In the genomic region with DNA sequence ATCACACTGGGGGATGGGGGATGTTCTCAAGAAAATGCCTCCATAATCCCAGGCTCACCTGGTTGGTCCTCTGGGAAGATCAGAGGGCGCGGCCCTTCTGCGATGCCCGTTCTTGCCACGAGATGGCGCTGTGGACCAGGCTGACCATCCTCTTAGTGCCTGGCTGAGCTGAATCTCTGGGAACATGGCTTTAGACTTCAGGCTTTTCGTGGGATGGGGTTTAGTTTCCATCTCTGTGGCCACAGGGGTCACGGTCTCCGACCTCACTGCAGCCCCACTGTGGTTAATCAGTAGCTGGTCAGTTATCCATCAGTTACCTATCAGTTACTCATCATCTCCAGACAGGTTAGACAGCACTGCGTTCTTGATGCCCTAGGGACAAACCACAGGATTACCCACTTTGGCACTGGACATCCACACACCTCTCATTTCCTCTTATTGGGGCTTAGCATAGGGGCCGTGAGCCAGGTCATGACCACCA, we compare ENCODE assay signal across 8 mouse cellular contexts.
A peak's percentile ranks its signal among the peaks of the same experiment; 100 is the strongest.
DNase-seq lines count a peak whose midpoint lies in the region; ATAC-seq and TF ChIP-seq lines count a peak whose summit lies in the region.

No protein-coding gene starts in this region.

- WGBS in heart, embryonic 12.5 days = 15% methylated on average over 11 of the region's 11 CpGs
- WGBS in intestine, postnatal 0 days = 9% methylated on average over 11 of the region's 11 CpGs
- 9% methylated on average over 11 of the region's 11 CpGs for WGBS in limb, embryonic 10.5 days
- 9% methylated on average over 11 of the region's 11 CpGs for WGBS in midbrain, embryonic 12.5 days
- WGBS in spleen, adult 2 months = 17% methylated on average over 11 of the region's 11 CpGs

- H3K4me1 ChIP-seq in heart, embryonic 12.5 days (replicated peaks) = no peaks in the 10 kb centered on the region; the same call in 1 of the 2 replicates
- no peaks in the 10 kb centered on the region for H3K4me1 ChIP-seq in intestine, postnatal 0 days (replicated peaks; ENCODE audit: control insufficient read depth, insufficient read depth, low read length)
- peaks cover 38% of the 10 kb centered on the region for H3K4me1 ChIP-seq in limb, embryonic 10.5 days
- peaks cover 47% of the 10 kb centered on the region for H3K4me1 ChIP-seq in midbrain, embryonic 12.5 days
- H3K4me1 ChIP-seq in spleen, adult 2 months (ENCODE audit: control insufficient read depth, insufficient read depth, insufficient read length) = no peaks in the 10 kb centered on the region

- DNase-seq in heart, adult 11 months = peak; percentile 93
- DNase-seq in embryo, embryonic 10.5 days (ENCODE audit: low spot score) = peak; percentile 87
- DNase-seq in gastrocnemius, postnatal 14 days = peak; percentile 61
- DNase-seq in limb, embryonic 10.5 days (ENCODE audit: low spot score) = peak; percentile 95
- peak in 1 of 2 experiments; percentile 46 for DNase-seq in spleen, adult 2 months (ENCODE audit: low read depth in 1 of 2, low spot score in 2 of 2)

- peak; percentile 100 for TF ChIP-seq CTCF in intestine, postnatal 0 days (IDR thresholded peaks at IDR 0.05; ENCODE audit: low read depth)
- peak; percentile 95 for TF ChIP-seq CTCF in spleen, adult 2 months (IDR thresholded peaks at IDR 0.05; ENCODE audit: extremely low read depth, insufficient read depth, insufficient read length, insufficient replicate concordance)

- no peaks in the 10 kb centered on the region for H3K9me3 ChIP-seq in heart, embryonic 12.5 days (replicated peaks)
- no peaks in the 10 kb centered on the region for H3K9me3 ChIP-seq in intestine, postnatal 0 days (ENCODE audit: control insufficient read depth)
- no peaks in the 10 kb centered on the region for H3K9me3 ChIP-seq in limb, embryonic 10.5 days (replicated peaks)
- no peaks in the 10 kb centered on the region for H3K9me3 ChIP-seq in midbrain, embryonic 12.5 days

- no peak overlapping the region for H3K27ac ChIP-seq in heart, embryonic 12.5 days (ENCODE audit: poor library complexity, severe bottlenecking)
- H3K27ac ChIP-seq in intestine, postnatal 0 days (ENCODE audit: low read depth, low read length) = no peak overlapping the region
- 0 out of 2 replicates have a peak overlapping the region, but pooled peaks have one; percentile 33 for H3K27ac ChIP-seq in limb, embryonic 10.5 days
- H3K27ac ChIP-seq in midbrain, embryonic 12.5 days (replicated peaks) = no peak overlapping the region
- H3K27ac ChIP-seq in spleen, adult 2 months (ENCODE audit: insufficient read depth, low read length) = no peak overlapping the region

- no peak overlapping the region for H3K4me2 ChIP-seq in heart, embryonic 12.5 days
- no peak overlapping the region for H3K4me2 ChIP-seq in intestine, postnatal 0 days (replicated peaks; ENCODE audit: low read depth)
- H3K4me2 ChIP-seq in midbrain, embryonic 12.5 days (replicated peaks) = no peak overlapping the region

- H3K4me3 ChIP-seq in heart, embryonic 12.5 days = no peak overlapping the region
- no peak overlapping the region for H3K4me3 ChIP-seq in intestine, postnatal 0 days (ENCODE audit: low read depth, low read length)
- H3K4me3 ChIP-seq in limb, embryonic 10.5 days = no peak overlapping the region
- H3K4me3 ChIP-seq in midbrain, embryonic 12.5 days = no peak overlapping the region
- H3K4me3 ChIP-seq in spleen, adult 2 months (ENCODE audit: extremely low read depth, insufficient read depth, insufficient read length) = no peak overlapping the region

- intact Hi-C loops in gastrocnemius, postnatal 14 days (cut with DNase I; ENCODE audit: low total_unique reads) = loop anchor here (5.0 kb wide), 1 partner anchor 618 kb away; no protein-coding TSS in a partner anchor

- no peaks in the 10 kb centered on the region for H3K36me3 ChIP-seq in heart, embryonic 12.5 days
- no peaks in the 10 kb centered on the region for H3K36me3 ChIP-seq in intestine, postnatal 0 days (ENCODE audit: control insufficient read depth, insufficient read depth)
- H3K36me3 ChIP-seq in limb, embryonic 10.5 days = no peaks in the 10 kb centered on the region
- no peaks in the 10 kb centered on the region for H3K36me3 ChIP-seq in midbrain, embryonic 12.5 days
- H3K36me3 ChIP-seq in spleen, adult 2 months (ENCODE audit: control insufficient read depth, insufficient read depth, low read length) = no peaks in the 10 kb centered on the region

- no peak overlapping the region for H3K9ac ChIP-seq in heart, embryonic 12.5 days
- H3K9ac ChIP-seq in intestine, postnatal 0 days (ENCODE audit: low read depth, low read length) = no peak overlapping the region
- no peak overlapping the region for H3K9ac ChIP-seq in midbrain, embryonic 12.5 days (replicated peaks)

- no peak for TF ChIP-seq POLR2A in spleen, adult 2 months (IDR thresholded peaks at IDR 0.05; ENCODE audit: low read depth, low read length)

- peaks cover 6% of the 10 kb centered on the region; the same call in 1 of the 2 replicates for H3K27me3 ChIP-seq in heart, embryonic 12.5 days (replicated peaks)
- no peaks in the 10 kb centered on the region for H3K27me3 ChIP-seq in intestine, postnatal 0 days (replicated peaks; ENCODE audit: control insufficient read depth, insufficient read depth, low read length)
- H3K27me3 ChIP-seq in limb, embryonic 10.5 days (ENCODE audit: low read depth, poor library complexity, severe bottlenecking) = peaks cover 93% of the 10 kb centered on the region
- H3K27me3 ChIP-seq in midbrain, embryonic 12.5 days = peaks cover 91% of the 10 kb centered on the region
- H3K27me3 ChIP-seq in spleen, adult 2 months (ENCODE audit: control insufficient read depth, insufficient read depth, low read length) = no peaks in the 10 kb centered on the region

- ATAC-seq in heart, embryonic 12.5 days (ENCODE audit: insufficient number of reproducible peaks, low FRiP score) = no peak
- peak; percentile 56; the same call in 1 of the 2 replicates for ATAC-seq in intestine, postnatal 0 days
- ATAC-seq in midbrain, embryonic 12.5 days (ENCODE audit: low FRiP score, low read depth) = peak; percentile 53
